Mouse (Mus musculus) midbrain, embryonic 15.5 days (tissue): ENCODE measurements around the gene 4933414I15Rik. TPM values are rescaled to one million over a fixed set of nuclear protein-coding genes. Genes with fewer than 3 reads are reported as not detected.

Experiments used
- ATAC-seq: fragments of 200-750 bp; cut with Nextera tagmentation; replicated peaks from 2 replicates; pipeline ENCODE4 v1.8.0; 2017; ENCODE audit warnings: moderate TSS enrichment
- H3K27ac ChIP-seq: fragments of 300-500 bp; sonication (generic); 2 replicates; pipeline ENCODE4 v1.5.1; 2015; ENCODE audit warnings: mild to moderate bottlenecking, inconsistent platforms
- H3K27me3 ChIP-seq: fragments of 300-500 bp; sonication (generic); replicated peaks from 2 replicates; pipeline ENCODE4 v1.6.1; 2015; ENCODE audit warnings: inconsistent platforms
- H3K36me3 ChIP-seq: fragments of 300-500 bp; sonication (generic); replicated peaks from 2 replicates; pipeline ENCODE4 v1.6.1; 2015; ENCODE audit warnings: inconsistent platforms
- H3K4me1 ChIP-seq: fragments of 300-500 bp; sonication (generic); 2 replicates; pipeline ENCODE4 v1.6.1; 2015; ENCODE audit warnings: inconsistent platforms
- H3K4me2 ChIP-seq: fragments of 300-500 bp; sonication (generic); 2 replicates; pipeline ENCODE4 v1.6.1; 2015; ENCODE audit warnings: inconsistent platforms, mild to moderate bottlenecking, moderate library complexity
- H3K4me3 ChIP-seq: fragments of 300-500 bp; sonication (generic); 2 replicates; pipeline ENCODE4 v1.5.1; 2015; ENCODE audit warnings: mild to moderate bottlenecking, inconsistent platforms
- H3K9ac ChIP-seq: fragments of 300-500 bp; sonication (generic); 2 replicates; pipeline ENCODE4 v1.6.1; 2015; ENCODE audit warnings: mild to moderate bottlenecking, inconsistent platforms
- H3K9me3 ChIP-seq: fragments of 300-500 bp; sonication (generic); 2 replicates; pipeline ENCODE4 v1.6.1; 2016; ENCODE audit warnings: inconsistent platforms
- WGBS: fragments of 180-500 bp; shearing (Covaris S2); methylation state at CpG from one replicate; pipeline ENCODE4 v1.1.7; 2015; ENCODE audit warnings: mixed read lengths; 5-methylcytosine and 5-hydroxymethylcytosine counted together
- polyA plus RNA-seq: library from polyadenylated mRNA; unstranded; fragments of >200 nt; fragmentation: Nextera tagmentation; extraction: Ambion mirVana; gene quantifications from 2 replicates; pipeline ENCODE4 v1.2.1, GENCODE M21; 2015

4933414I15Rik gene
- not detected in 2 replicates for polyA plus RNA-seq

DNA sequence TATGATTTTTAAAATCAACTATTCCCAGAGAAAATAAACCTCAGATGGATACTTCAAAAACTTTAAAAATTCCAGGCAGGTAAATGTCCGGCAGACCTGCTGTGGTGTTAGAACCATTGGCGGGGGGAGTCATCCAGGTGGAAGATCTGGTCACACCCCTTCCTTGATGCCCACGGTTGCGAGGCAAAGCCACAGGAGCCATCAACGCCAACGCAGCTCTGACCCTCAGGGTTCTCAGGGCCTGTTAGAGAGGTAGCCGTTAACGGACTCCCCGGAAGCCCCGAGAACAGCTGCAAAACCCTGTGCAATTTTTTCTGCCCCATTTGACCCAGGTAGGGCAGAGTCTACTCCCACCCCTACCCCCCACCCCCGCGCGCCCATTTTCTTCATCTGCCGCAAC lies at the start of gene 4933414I15Rik:
Gene 4933414I15Rik, minus strand, starts transcription at position 260 of the 400 bp plus-strand sequence.
- no peak for ATAC-seq

DNA sequence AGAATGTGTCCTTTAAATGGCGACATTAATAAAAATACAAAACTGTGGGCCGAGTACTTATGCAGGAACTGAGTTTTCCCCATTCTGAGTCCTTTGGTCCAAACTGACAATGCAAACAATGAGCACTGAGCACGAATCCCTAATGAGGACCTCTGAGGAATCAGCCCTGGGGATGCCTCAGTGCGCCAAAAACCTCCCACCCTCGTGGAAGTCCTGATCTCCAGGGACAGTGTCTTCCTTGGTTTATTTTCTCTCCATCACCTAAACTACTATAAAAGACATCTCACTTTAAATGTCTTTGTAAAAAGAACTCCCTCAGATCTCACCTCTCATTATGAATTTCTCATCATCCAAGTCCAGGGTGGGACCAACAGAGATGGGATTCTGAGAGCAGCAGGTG lies 38.1 kb upstream of the 4933414I15Rik start, which contains the start of gene Olfr1377:
Gene Olfr1377, plus strand, starts transcription at position 301 of the 400 bp plus-strand sequence.
- no peak within 1 kb of the TSS for H3K4me2 ChIP-seq
- WGBS: 56% methylated on average over 5 of the region's 5 CpGs
- ATAC-seq: no peak

More for the DNA sequence above, at the start of gene 4933414I15Rik:
- Histone ChIP-seq H3K27ac (no peak within 1 kb of the TSS), H3K4me3 (no peak within 1 kb of the TSS), H3K4me2 (no peak within 1 kb of the TSS), H3K9ac (no peak within 1 kb of the TSS), H3K4me1 (no peaks in the 10 kb centered on the region), H3K27me3 (no peaks in the 10 kb centered on the region), H3K9me3 (no peaks in the 10 kb centered on the region), H3K36me3 (no peaks in the 10 kb centered on the region)
- WGBS: 85% methylated on average over 14 of the region's 14 CpGs

DNA sequence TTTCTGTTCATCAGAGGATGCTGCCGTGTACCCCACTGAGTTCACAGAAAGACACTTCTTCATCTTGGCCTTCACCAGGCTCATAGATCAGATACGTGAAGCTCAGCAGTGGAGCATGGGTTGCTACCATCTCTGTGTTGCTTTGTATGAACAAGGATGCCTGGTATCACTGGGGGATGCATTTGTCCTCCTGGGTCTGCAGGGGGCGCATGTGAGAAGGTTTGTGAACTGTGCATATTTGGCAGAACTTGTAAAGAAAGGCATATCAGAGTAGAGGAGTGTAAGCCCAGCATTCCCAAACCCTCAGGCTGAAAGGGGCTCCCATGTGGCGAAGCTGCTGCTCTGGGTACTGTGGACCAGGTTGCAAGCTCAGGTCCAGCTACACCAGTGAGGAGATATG lies 33.7 kb upstream of the 4933414I15Rik start:
- no peak overlapping the region for H3K4me2 ChIP-seq
- H3K9ac ChIP-seq: no peak overlapping the region
- ATAC-seq: no peak

More for the DNA sequence above, 38.1 kb upstream of the 4933414I15Rik start, which contains the start of gene Olfr1377:
- H3K27ac ChIP-seq: no peak within 1 kb of the TSS
- no peak within 1 kb of the TSS for H3K4me3 ChIP-seq
- no peaks in the 10 kb centered on the region for H3K4me1 ChIP-seq
- no peaks in the 10 kb centered on the region for H3K9me3 ChIP-seq
- no peaks in the 10 kb centered on the region for H3K27me3 ChIP-seq
- no peak within 1 kb of the TSS for H3K9ac ChIP-seq
- H3K36me3 ChIP-seq: no peaks in the 10 kb centered on the region

DNA sequence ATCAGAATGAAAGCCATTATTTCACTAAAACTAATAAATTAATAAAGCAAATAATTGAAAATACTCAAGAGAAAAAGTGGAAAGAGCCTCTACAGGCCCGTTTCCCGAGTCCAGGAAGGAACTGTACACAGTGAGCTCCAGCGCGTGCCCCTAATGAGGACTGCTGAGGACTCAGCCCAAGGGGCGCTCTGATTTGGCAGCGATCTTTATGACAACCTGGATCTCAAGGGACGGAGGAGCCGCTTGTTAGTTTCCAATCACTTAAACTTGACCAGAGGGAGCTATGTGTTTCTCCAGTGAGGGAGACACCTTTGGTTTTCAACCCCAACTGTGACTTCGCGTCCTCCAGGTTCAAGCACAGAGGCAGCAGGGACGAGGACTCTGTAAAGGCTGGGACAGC lies 22.7 kb upstream of the 4933414I15Rik start, which contains the start of gene Olfr1378:
Gene Olfr1378, plus strand, starts transcription at position 301 of the 400 bp plus-strand sequence.
- ATAC-seq: no peak
- H3K4me3 ChIP-seq: no peak within 1 kb of the TSS
- no peaks in the 10 kb centered on the region for H3K4me1 ChIP-seq
- H3K9ac ChIP-seq: no peak within 1 kb of the TSS
- H3K9me3 ChIP-seq: no peaks in the 10 kb centered on the region
- 81% methylated on average over 11 of the region's 11 CpGs for WGBS
- H3K27me3 ChIP-seq: no peaks in the 10 kb centered on the region
- no peak within 1 kb of the TSS for H3K4me2 ChIP-seq
- no peak within 1 kb of the TSS for H3K27ac ChIP-seq
- H3K36me3 ChIP-seq: no peaks in the 10 kb centered on the region

More for the DNA sequence above, 33.7 kb upstream of the 4933414I15Rik start:
- H3K27me3 ChIP-seq: no peaks in the 10 kb centered on the region
- WGBS: 74% methylated on average over 4 of the region's 4 CpGs
- no peak overlapping the region for H3K4me3 ChIP-seq
- no peaks in the 10 kb centered on the region for H3K4me1 ChIP-seq
- H3K27ac ChIP-seq: no peak overlapping the region
- H3K36me3 ChIP-seq: no peaks in the 10 kb centered on the region
- no peaks in the 10 kb centered on the region for H3K9me3 ChIP-seq

DNA sequence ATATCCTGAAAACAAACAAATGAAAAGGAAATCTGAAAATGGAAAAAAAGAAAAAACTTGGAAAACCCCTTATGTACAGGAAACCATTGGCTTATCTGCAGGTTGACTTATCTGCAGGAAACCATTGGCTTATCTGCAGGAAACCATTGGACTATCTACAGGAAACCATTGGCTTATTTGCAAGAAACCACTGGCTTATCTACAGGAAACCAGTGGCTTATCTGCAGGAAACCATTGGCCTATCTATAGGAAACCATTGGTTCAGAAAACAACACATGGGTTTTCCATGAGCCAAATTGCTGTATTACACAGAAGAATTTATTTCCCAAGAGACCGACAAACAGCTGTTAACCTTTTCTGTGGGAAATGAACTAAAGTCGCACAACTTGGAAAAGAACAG lies 21.3 kb upstream of the 4933414I15Rik start:
- WGBS: 80% methylated on average over 2 of the region's 2 CpGs
- Histone ChIP-seq H3K4me3 (no peak overlapping the region), H3K27me3 (no peaks in the 10 kb centered on the region), H3K9ac (no peak overlapping the region), H3K4me2 (no peak overlapping the region), H3K9me3 (no peaks in the 10 kb centered on the region), H3K4me1 (no peaks in the 10 kb centered on the region), H3K27ac (no peak overlapping the region), H3K36me3 (no peaks in the 10 kb centered on the region)
- no peak for ATAC-seq

DNA sequence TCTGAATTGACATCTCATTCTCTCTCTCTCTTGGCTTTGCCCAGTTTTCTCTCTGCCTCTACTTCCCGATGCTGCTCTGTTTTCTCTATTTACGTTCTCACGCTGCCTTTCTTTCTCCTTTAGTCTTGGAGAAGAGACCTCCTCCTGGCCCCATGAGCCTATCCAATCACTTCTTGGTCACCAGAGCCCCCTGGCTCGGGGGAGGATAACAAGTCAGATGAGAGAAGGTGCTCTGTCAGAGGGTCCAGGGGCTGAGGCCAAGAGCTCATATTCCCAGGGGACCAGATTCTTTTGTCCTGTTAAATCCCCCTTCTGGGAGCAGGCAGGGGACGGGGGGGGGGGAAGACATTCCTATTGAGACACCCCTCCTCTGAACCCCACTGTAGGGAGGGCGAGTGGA lies 10.1 kb upstream of the 4933414I15Rik start, which contains the start of gene Prop1:
Gene Prop1, minus strand, starts transcription at position 101 of the 400 bp plus-strand sequence.
- no peaks in the 10 kb centered on the region for H3K27me3 ChIP-seq
- ATAC-seq: no peak
- no peaks in the 10 kb centered on the region for H3K4me1 ChIP-seq
- WGBS: 71% methylated on average over 6 of the region's 6 CpGs
- no peak within 1 kb of the TSS for H3K27ac ChIP-seq
- H3K4me3 ChIP-seq: no peak within 1 kb of the TSS
- H3K4me2 ChIP-seq: no peak within 1 kb of the TSS
- H3K36me3 ChIP-seq: no peaks in the 10 kb centered on the region
- no peaks in the 10 kb centered on the region for H3K9me3 ChIP-seq
- no peak within 1 kb of the TSS for H3K9ac ChIP-seq

DNA sequence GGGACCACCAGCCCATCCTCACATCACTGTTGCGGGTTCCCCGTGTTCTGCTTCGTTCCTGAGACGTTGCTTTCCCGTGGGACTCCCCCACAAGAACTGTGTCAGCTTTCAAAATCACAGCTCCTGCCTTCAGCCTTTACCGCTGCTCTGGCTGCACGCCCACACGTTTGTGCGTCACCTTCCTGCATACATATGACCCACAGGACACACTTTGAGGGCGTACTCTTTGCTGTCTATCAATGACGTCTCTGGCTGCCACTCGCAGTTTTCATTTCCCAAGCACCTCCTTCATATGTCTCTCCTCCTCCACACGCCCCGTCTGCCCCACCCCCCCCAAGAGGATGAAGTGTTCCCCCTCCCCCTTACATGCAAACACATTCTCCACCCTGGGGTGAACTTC lies 8.7 kb upstream of the 4933414I15Rik start:
- Histone ChIP-seq H3K36me3 (no peaks in the 10 kb centered on the region), H3K9me3 (no peaks in the 10 kb centered on the region), H3K9ac (no peak overlapping the region), H3K4me1 (no peaks in the 10 kb centered on the region), H3K4me3 (no peak overlapping the region), H3K27me3 (no peaks in the 10 kb centered on the region), H3K27ac (no peak overlapping the region), H3K4me2 (no peak overlapping the region)
- WGBS: 68% methylated on average over 14 of the region's 14 CpGs
- ATAC-seq: no peak

DNA sequence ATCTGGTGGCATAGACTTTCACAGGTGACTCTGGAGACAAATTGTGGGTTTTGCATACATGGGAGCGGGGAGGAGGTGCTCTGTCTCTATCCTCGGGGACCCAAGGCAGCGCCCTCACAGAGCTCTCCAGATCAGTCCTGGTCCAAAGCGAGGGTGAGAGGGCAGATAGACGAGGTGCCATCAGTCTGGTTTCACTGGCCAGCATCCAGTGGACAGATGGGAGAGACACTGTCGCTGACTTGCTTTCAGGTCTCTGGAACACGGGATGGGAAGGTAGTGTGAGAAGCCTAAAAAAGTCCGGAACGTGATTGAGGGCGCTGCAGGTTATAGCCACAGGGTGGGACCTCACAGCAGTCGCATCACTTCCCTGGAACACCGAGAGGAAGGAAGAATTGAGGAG lies 1.2 kb downstream of the 4933414I15Rik start:
- no peak overlapping the region for H3K27ac ChIP-seq
- H3K4me1 ChIP-seq: no peaks in the 10 kb centered on the region
- H3K27me3 ChIP-seq: no peaks in the 10 kb centered on the region
- no peak overlapping the region for H3K4me3 ChIP-seq
- H3K9me3 ChIP-seq: no peaks in the 10 kb centered on the region
- ATAC-seq: no peak
- no peaks in the 10 kb centered on the region for H3K36me3 ChIP-seq
- no peak overlapping the region for H3K4me2 ChIP-seq
- 70% methylated on average over 12 of the region's 12 CpGs for WGBS
- H3K9ac ChIP-seq: no peak overlapping the region

DNA sequence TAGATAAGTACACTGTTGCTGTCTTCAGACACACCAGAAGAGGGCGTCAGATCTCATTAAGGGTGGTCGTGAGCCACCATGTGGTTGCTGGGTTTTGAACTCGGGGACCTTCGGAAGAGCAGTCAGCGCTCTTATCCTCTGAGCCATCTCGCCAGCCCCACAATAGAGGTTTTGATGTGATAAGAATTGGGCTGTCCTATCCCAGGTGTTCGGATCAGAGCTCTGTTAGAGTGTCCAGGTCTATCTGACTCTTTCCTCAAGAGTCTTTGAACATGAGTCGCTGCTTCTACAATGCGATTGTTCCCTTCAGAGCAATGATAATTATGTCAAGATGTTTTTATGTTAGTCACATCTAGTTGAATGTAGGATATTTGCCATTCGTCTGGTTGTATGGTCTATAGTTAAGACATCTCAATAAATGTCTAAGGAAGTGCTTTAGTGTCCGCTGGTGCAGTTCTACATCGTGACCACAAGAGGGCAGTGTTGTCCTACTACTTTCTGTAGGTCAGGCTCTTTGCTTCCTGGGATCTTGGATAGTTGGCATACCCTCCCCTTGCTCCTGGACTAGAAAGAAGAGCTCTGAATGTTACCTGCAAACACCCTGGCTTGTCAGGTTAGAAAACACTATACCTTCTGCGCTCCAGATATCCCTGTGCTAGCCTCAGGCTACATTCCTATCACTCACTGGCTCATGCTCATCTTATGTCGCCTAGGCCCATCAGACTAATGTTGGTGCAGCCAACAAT lies 3.8 kb downstream of the 4933414I15Rik start:
- H3K27ac ChIP-seq: no peak overlapping the region
- WGBS: 40% methylated on average over 14 of the region's 14 CpGs
- no peaks in the 10 kb centered on the region for H3K36me3 ChIP-seq
- peak; percentile 60 for ATAC-seq
- no peak overlapping the region for H3K4me3 ChIP-seq
- H3K27me3 ChIP-seq: no peaks in the 10 kb centered on the region
- H3K9me3 ChIP-seq: no peaks in the 10 kb centered on the region
- H3K4me1 ChIP-seq: no peaks in the 10 kb centered on the region
- H3K4me2 ChIP-seq: no peak overlapping the region
- no peak overlapping the region for H3K9ac ChIP-seq

DNA sequence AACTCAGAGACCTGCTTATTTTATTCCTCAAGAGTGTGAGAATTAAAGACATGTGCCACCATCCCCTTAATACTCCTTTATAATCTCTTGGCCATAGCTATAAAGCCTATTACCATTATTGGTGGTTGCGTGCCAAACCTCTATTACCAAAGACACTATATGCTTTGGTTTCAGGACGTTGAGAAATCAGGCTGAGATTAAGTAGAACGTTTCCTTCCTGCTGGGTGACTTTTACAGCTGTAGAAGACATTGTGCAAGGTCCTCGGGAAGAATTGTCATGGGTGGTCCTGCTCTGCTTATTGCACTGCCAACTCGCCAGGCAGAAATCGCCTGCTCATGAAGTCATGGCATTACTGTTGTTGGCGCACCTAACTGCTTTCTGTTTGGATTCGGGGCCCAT lies 5.1 kb downstream of the 4933414I15Rik start:
- Histone ChIP-seq H3K4me2 (no peak overlapping the region), H3K27ac (no peak overlapping the region), H3K9ac (no peak overlapping the region), H3K9me3 (no peaks in the 10 kb centered on the region), H3K36me3 (no peaks in the 10 kb centered on the region), H3K4me1 (no peaks in the 10 kb centered on the region), H3K27me3 (no peaks in the 10 kb centered on the region), H3K4me3 (no peak overlapping the region)
- 84% methylated on average over 8 of the region's 8 CpGs for WGBS
- ATAC-seq: no peak

DNA sequence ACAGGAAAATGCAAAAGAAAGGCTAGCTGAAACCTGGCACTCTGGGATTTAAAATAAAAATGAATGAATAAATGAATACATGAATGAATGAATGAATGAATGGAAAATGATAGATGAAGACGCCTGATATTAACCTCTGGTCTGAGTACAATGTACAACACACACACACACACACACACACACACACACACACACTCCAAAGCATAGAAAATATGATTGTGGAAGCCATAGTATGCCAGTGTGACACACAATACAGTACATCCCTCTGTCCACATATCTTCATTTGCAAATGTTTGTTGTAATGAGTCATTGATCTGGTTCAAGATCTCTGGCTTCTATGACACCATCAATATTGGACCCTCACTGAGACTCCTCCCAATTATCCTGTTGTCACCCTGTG lies 11.5 kb downstream of the 4933414I15Rik start:
- Histone ChIP-seq H3K27ac (peak overlapping the region; percentile 87), H3K4me1 (peaks cover 10% of the 10 kb centered on the region), H3K9ac (peak overlapping the region; percentile 23; the same call in 1 of the 2 replicates), H3K36me3 (no peaks in the 10 kb centered on the region), H3K4me2 (peak overlapping the region; percentile 77), H3K4me3 (peak overlapping the region; percentile 65), H3K27me3 (no peaks in the 10 kb centered on the region), H3K9me3 (no peaks in the 10 kb centered on the region)
- 55% methylated on average over 1 of the region's 1 CpGs for WGBS
- peak; percentile 62 for ATAC-seq

DNA sequence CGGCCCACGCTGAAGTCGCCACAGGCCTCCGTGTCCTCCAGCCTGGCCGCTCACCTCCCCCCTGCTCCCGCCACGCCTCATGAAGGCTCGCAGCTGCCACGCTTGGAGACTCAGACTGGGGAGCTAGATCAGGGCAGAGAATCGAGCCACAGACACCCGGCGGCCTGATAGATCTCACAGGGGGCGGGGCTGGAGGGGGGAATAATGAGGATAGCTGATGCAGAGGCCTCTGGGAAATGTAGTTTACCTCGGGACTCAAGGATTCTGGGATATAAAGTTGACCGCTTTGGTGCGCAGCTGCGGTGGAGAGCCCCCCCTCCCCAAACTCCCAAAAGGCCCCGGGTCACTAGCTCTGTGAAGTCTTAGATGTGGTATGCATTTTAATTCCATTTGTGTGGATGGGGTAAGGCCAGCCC lies 12.1 kb downstream of the 4933414I15Rik start, which contains the start of gene Zfp354b:
Gene Zfp354b, minus strand, starts transcription at position 183 of the 416 bp plus-strand sequence.
- under 1% methylated on average over 18 of the region's 18 CpGs for WGBS
- H3K9ac ChIP-seq: peak within 1 kb of the TSS; percentile 75
- peak; percentile 97 for ATAC-seq
- H3K27ac ChIP-seq: peak within 1 kb of the TSS; percentile 87
- no peaks in the 10 kb centered on the region for H3K36me3 ChIP-seq
- H3K4me3 ChIP-seq: peak within 1 kb of the TSS; percentile 65
- no peaks in the 10 kb centered on the region for H3K27me3 ChIP-seq
- H3K4me1 ChIP-seq: peaks cover 10% of the 10 kb centered on the region
- no peaks in the 10 kb centered on the region for H3K9me3 ChIP-seq
- peak within 1 kb of the TSS; percentile 77 for H3K4me2 ChIP-seq
